Mouse (Mus musculus) Patski (cell line): Measurements from ENCODE around the gene Naaladl1. TPM values are rescaled to one million over a fixed set of nuclear protein-coding genes. Genes with fewer than 3 reads are reported as not detected.
"Not testable (repeated sequence)": the region's sequence is repeated elsewhere in the genome, so short reads cannot be mapped to it uniquely, and the experiment has no call there.

Experiments
- ATAC-seq: fragments of 100-300 bp; one replicate; pipeline ENCODE4 v1.8.0; 2021
- CTCF ChIA-PET: fragments of 350-600 bp; sonication (Branson Sonifier 250); formaldehyde crosslinking; loops from one replicate; lab custom pipeline; 2022; ENCODE audit warnings: inconsistent platforms; lab: Charles Lee
- POLR2A ChIA-PET: fragments of 350-600 bp; sonication (Branson Sonifier 250); formaldehyde crosslinking; loops from one replicate; lab custom pipeline; 2022; ENCODE audit warnings: antibody characterized with exemption, inconsistent platforms; lab: Charles Lee
- DNase-seq: peaks from one replicate; pipeline ENCODE4 v3.0.0-alpha.2; 2011; ENCODE audit warnings: low read depth, low spot score
- H3K27me3 ChIP-seq: fragments of 371-371 bp; one replicate; pipeline ENCODE4 v1.5.1; 2021
- CTCF ChIP-seq: fragments of 100-300 bp; IDR thresholded peaks from one replicate; pipeline ENCODE4 v1.5.1; 2021
- in situ Hi-C: fragments of 300-500 bp; cut with MboI; formaldehyde crosslinking; loops from 3 replicates; pipeline ENCODE4 v1.11.1; 2018; ENCODE audit warnings: low pct_unique_long_range_greater_than_20kb, mixed read lengths
- polyA plus RNA-seq: library from polyadenylated mRNA; unstranded; gene quantifications from one replicate; pipeline ENCODE4 v1.2.3, GENCODE M21; 2021

Naaladl1 gene
- polyA plus RNA-seq, 1 experiment from 2014 or later: 0.54 TPM

GRCm38 (mm10) chr19:6126789-6127580, 21.4 kb downstream of the Naaladl1 start:
- no peak for TF ChIP-seq CTCF
- no peak for ATAC-seq
- in situ Hi-C loops: loop anchor here (5.0 kb wide), 1 partner anchor 165 kb away; the partner anchor contains the start of gene Pola2
- ChIA-PET CTCF (interaction anchor here (0.6 to 3.9 kb wide), 6 partner anchors 15 to 164 kb away, joined by 3 to 19 read pairs (median 3); partner anchors contain the start of genes Arl2 and Batf2), POLR2A (interaction anchor here (1.0 to 1.6 kb wide), 7 partner anchors 9 to 154 kb away, joined by 3 to 4 read pairs (median 3); partner anchors contain the start of genes Arl2 and Batf2)
- DNase-seq: no peak
- H3K27me3 ChIP-seq: no peaks in the 10 kb centered on the region

GRCm38 (mm10) chr19:6127760-6128341, 22.3 kb downstream of the Naaladl1 start, which contains the start of gene Snx15:
Gene Snx15, minus strand, starts transcription at chr19:6128304.
- ChIA-PET POLR2A (interaction anchor here (0.9 to 1.6 kb wide), 9 partner anchors 10 to 155 kb away, joined by 3 to 4 read pairs (median 3); partner anchors contain the start of genes Arl2, Batf2 and Capn1), CTCF (interaction anchor here (0.6 to 3.9 kb wide), 6 partner anchors 14 to 164 kb away, joined by 3 to 19 read pairs (median 3); partner anchors contain the start of genes Arl2 and Batf2)
- no peaks in the 10 kb centered on the region for H3K27me3 ChIP-seq
- DNase-seq (peak; percentile 90), ATAC-seq (peak; percentile 84)
- TF ChIP-seq CTCF: no peak
- in situ Hi-C loops: loop anchor here (5.0 kb wide), 1 partner anchor 166 kb away; the partner anchor contains the start of gene Pola2

GRCm38 (mm10) chr19:6130414-6131128, 25.0 kb downstream of the Naaladl1 start:
- POLR2A ChIA-PET, ATAC-seq, in situ Hi-C loops: not testable (repeated sequence)

GRCm38 (mm10) chr19:6132171-6132827, 26.7 kb downstream of the Naaladl1 start:
- TF ChIP-seq CTCF: no peak
- ChIA-PET POLR2A (no interaction called here), CTCF (interaction anchor here (4.0 kb wide), 1 partner anchor 10 kb away, joined by 14 read pairs; the partner anchor contains the start of genes Arl2 and Batf2)
- no peaks in the 10 kb centered on the region for H3K27me3 ChIP-seq
- ATAC-seq: no peak
- in situ Hi-C loops: no loop called here
- no peak for DNase-seq

More at GRCm38 (mm10) chr19:6130414-6131128, 25.0 kb downstream of the Naaladl1 start:
- H3K27me3 ChIP-seq, DNase-seq: not testable (repeated sequence)
- CTCF ChIA-PET: interaction anchor here (4.0 kb wide), 1 partner anchor 11 kb away, joined by 14 read pairs; the partner anchor contains the start of genes Arl2 and Batf2

GRCm38 (mm10) chr19:6133197-6133596, 27.6 kb downstream of the Naaladl1 start:
- H3K27me3 ChIP-seq, DNase-seq, POLR2A ChIA-PET, ATAC-seq, in situ Hi-C loops: not testable (repeated sequence)
- CTCF ChIA-PET: interaction anchor here (4.0 kb wide), 1 partner anchor 9 kb away, joined by 14 read pairs; the partner anchor contains the start of genes Arl2 and Batf2

- ChIA-PET POLR2A (no interaction called here), CTCF (interaction anchor here (1.4 to 1.5 kb wide), 2 partner anchors 69 to 118 kb away, joined by 3 to 6 read pairs; no protein-coding TSS in a partner anchor)
- in situ Hi-C loops: no loop called here
- DNase-seq (peak; percentile 72), ATAC-seq (peak; percentile 58)
- H3K27me3 ChIP-seq: no peaks in the 10 kb centered on the region
- TF ChIP-seq CTCF: no peak
Measured at GRCm38 (mm10) chr19:6136397-6136796, 30.8 kb downstream of the Naaladl1 start.

GRCm38 (mm10) chr19:6139701-6140100, 34.1 kb downstream of the Naaladl1 start:
- DNase-seq (no peak), ATAC-seq (no peak)
- POLR2A ChIA-PET: interaction anchor here (0.6 to 2.5 kb wide), 2 partner anchors 77 to 96 kb away, joined by 4 to 16 read pairs; partner anchors contain the start of gene Ppp2r5b
- CTCF ChIA-PET: no interaction called here
- no peaks in the 10 kb centered on the region for H3K27me3 ChIP-seq
- no peak for TF ChIP-seq CTCF
- in situ Hi-C loops: no loop called here

- in situ Hi-C loops: no loop called here
- ATAC-seq: no peak
- no peak for DNase-seq
- ChIA-PET CTCF (interaction anchor here (2.6 kb wide), 1 partner anchor 13 kb away, joined by 19 read pairs; the partner anchor contains the start of gene Snx15), POLR2A (interaction anchor here (2.5 kb wide), 1 partner anchor 95 kb away, joined by 16 read pairs; the partner anchor contains the start of gene Ppp2r5b)
- no peaks in the 10 kb centered on the region for H3K27me3 ChIP-seq
- TF ChIP-seq CTCF: no peak
Measured at GRCm38 (mm10) chr19:6140374-6140677, 34.7 kb downstream of the Naaladl1 start.
